Mouse (Mus musculus) monocyte, adult 5-6 weeks (primary cell): ENCODE data around the gene Trmt112. TPM values are rescaled to one million over a fixed set of nuclear protein-coding genes. Genes with fewer than 3 reads are reported as not detected.

Experiments used
- ATAC-seq: fragments of 153-309, 156-312 bp; replicated peaks from 2 replicates; pipeline ENCODE4 v1.8.0; 2017; ENCODE audit warnings: mild to moderate bottlenecking; ENCODE audit not compliant: low TSS enrichment, insufficient number of reproducible peaks, severe bottlenecking, poor library complexity, low FRiP score
- total RNA-seq: library from RNA; stranded (forward); fragments of 200-1000, 200-491, 200-594 nt; gene quantifications from 3 replicates; pipeline ENCODE4 v1.2.3, GENCODE M21; 2017

Gene Trmt112
- total RNA-seq, 1 experiment from 2014 or later, result 85.6 TPM

DNA sequence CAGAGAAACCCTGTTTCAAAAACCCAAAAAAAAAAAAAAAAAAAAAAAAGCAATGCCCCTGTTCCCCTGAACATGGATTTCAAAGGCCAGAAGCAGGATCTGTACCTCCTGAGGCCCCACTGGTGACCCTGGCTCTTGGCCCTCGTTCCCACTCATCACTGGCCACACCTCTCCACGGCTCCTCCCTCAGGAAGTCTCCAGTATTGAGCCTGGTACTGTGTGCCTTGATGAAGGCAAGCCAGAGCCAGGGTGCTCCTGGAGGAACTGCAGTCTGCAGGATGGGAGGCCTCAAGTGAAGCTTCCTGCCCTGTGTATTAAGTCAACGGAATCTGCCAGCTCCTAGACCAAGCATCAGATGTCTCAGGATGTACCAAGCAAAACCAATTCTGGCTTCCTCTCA is 3.3 kb upstream of the Trmt112 start:
- ATAC-seq, result no peak

- ATAC-seq, result no peak
Observed at GRCm38 (mm10) chr19:6907094-6907493, 2.4 kb upstream of the Trmt112 start.

- no peak for ATAC-seq
Observed at GRCm38 (mm10) chr19:6907811-6908540, 1.5 kb upstream of the Trmt112 start.

GRCm38 (mm10) chr19:6909021-6909420 is 477 bp upstream of the Trmt112 start:
- ATAC-seq, result no peak

- peak; percentile 21 for ATAC-seq
Observed at GRCm38 (mm10) chr19:6910306-6910705, 808 bp downstream of the Trmt112 start.

GRCm38 (mm10) chr19:6911101-6912074 is 1.9 kb downstream of the Trmt112 start:
- no peak for ATAC-seq

DNA sequence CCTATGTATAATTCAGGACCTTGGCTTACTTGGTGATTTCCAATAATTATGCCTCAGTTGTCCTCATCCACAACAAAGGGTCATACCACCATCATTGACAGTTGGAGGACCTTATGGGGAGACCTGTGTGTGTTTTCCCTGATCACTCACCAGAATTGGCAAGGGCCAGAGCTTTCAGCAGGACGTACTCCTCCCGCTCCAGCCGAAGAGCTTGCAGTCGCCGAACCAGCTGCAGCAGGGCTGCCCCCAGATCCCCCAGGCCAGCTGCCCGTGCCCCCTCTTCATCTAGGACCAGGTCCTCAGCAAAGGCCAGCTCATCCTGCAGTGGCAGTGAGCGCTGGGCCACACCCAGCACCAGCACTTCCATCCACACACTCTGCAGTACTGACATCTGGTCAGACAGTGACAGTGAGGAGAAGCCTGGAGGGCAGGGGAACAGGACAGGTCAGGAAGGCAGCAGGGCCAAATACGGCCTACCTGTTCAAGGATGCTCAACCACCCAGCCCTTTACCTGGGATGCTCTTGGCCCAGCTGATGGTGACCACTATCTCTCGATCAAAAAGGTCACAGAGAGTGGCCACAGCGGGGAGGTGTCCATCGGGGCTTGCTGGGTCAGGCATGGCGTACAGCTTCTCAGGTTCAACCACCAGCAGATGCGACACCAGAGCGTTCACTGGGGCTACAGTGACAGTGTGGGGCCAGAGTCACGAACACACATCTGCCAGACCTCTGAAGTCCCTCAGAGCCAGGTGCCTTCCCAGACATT is 2.9 kb downstream of the Trmt112 start:
- no peak for ATAC-seq

GRCm38 (mm10) chr19:6913036-6913435 is 3.5 kb downstream of the Trmt112 start:
- ATAC-seq, result no peak

DNA sequence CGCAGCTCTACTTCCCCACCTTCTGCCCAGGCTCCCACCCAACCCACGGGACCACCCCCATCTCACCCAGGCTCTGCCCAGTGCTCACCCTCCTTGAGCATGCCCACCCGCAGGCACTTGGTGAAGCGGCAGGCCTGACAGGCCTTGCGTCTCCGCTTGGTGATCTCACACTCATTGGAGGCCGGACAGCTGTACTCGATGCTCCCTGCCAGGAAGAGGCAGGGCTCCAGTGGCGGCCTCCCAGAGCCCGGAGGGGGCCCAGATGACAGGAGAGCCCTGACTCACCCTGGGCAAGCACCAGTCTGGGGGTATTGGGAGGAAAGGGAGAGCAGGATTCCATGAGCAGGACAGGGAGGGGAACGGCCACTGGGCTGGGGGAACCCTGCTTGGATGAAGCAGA is 4.5 kb downstream of the Trmt112 start:
- ATAC-seq, result no peak

- ATAC-seq, result no peak
Observed at GRCm38 (mm10) chr19:6914540-6914939, 5.0 kb downstream of the Trmt112 start.

- ATAC-seq, result no peak
Observed at GRCm38 (mm10) chr19:6915276-6915675, 5.8 kb downstream of the Trmt112 start.

GRCm38 (mm10) chr19:6916496-6916895 is 7.0 kb downstream of the Trmt112 start:
- no peak for ATAC-seq

DNA sequence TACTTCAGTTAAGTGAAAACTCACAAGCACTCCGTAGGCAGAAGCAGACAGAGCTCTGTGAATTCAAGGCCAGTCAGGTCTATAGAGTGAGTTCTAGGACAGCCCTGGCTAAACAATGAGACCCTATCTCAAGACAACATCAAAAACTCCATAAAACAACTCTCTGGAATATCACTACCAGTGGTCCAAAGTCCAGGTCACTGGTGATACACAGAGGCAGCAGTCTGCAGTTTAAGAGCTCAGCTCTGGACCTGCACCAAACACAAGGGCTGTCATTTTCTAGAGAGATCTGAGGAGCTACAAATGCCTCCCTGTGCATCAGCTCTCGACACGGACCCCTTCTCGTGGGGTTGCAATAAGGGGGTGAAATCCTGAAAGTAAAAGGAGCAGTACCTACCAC is 8.8 kb downstream of the Trmt112 start:
- ATAC-seq, result no peak

DNA sequence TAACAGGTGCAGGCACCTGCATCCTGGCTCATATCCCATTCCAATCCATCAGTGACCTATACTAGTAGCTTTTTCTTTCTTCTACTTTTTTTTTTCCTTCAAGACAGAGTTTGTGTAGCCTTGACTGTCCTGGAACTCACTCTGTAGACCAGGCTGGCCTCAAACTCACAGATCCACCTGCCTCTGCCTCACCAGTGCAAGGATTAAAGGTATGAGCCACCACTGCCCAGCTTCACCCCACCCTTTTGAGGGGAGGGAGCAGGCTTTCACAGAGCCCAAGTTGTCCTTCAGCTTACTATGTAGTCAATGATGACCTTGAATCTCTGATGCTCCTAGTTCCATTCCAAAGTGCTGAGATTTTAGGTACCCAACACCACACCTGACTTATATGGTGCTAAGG is 9.9 kb downstream of the Trmt112 start:
- no peak for ATAC-seq

DNA sequence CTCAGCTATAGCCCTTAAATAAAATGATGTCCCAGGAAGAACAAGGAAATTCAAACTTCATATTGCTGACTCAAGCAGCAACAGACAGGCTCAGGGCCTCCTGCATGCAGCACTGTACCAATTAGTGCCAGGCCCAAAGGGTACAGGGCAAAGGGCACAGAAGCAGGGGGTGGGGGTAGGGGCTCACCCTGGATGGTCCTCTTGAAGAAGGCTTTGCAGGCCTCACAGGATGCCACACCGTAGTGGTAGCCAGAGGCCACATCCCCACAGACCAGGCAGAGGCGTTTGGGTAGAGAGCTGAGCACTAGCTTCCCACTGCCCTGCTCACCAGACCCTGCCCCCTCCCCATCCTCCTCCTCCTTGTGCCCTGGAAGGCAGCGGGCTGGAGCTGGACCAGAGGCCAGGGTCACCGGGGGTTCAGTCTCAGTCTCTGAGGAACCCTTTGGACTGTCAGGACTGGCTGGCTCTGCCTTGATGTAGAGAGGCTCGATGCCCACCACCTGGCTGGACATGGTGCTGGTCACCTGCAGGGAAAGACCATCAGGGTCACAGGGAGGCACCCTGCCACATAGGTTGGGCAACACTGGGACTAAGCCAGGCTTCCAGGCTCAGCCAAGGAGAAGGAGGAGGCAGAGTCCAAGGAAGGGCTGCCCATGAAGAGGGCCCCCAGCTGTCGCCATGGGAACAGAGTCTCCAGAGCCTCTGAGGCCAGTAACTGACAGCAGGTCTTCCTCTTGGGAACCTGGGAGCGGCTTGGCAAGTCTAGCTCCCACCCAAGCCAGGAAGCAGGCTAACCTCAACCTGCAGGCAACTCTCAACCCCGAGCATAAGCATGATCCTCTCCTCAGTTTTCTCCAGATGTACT is 10.6 kb downstream of the Trmt112 start:
- ATAC-seq, result no peak

- ATAC-seq, result 0 out of 2 replicates have a peak, but pooled peaks have one; percentile 6
Observed at GRCm38 (mm10) chr19:6920741-6921636, 11.5 kb downstream of the Trmt112 start.
